Mouse (Mus musculus) erythroblast, embryonic 14.5 days (primary cell): ENCODE measurements around the gene Klhl5.

Experiments
- GATA1 ChIP-seq: IDR thresholded peaks from 2 replicates; pipeline ENCODE4 v1.6.1; 2012; ENCODE audit warnings: low read length, inconsistent platforms, mixed read lengths
- TAL1 ChIP-seq: IDR thresholded peaks from 3 replicates; pipeline ENCODE4 v1.6.1; 2012; ENCODE audit warnings: low read length, inconsistent platforms, mixed read lengths

- no peak for TF ChIP-seq TAL1
- no peak for TF ChIP-seq GATA1
Measured at GRCm38 (mm10) chr5:65128481-65128880, 21.1 kb downstream of the Klhl5 start.
